Mouse (Mus musculus): ENCODE results near the gene Cox6a1.
"Not testable (repeated sequence)": the region's sequence is repeated elsewhere in the genome, so short reads cannot be mapped to it uniquely, and the experiment has no call there.

The Cox6a1 gene

GRCm38 (mm10) chr5:115348546-115349224 is at the start of gene Cox6a1:
Gene Cox6a1, minus strand, starts transcription at chr5:115348981.
- DNase-seq, result peak; percentile 98

- DNase-seq, result peak; percentile 50
These were observed 49.3 kb upstream of the Cox6a1 start for GRCm38 (mm10) chr5:115397839-115398780.

- DNase-seq, result no peak
These were observed 47.9 kb upstream of the Cox6a1 start for GRCm38 (mm10) chr5:115396654-115397053.

- no peak for DNase-seq
These were observed 46.1 kb upstream of the Cox6a1 start for GRCm38 (mm10) chr5:115394836-115395235.

GRCm38 (mm10) chr5:115394223-115394622 is 45.4 kb upstream of the Cox6a1 start:
- no peak for DNase-seq

GRCm38 (mm10) chr5:115392969-115393368 is 44.2 kb upstream of the Cox6a1 start:
- DNase-seq, result no peak

GRCm38 (mm10) chr5:115391935-115392334 is 43.2 kb upstream of the Cox6a1 start:
- DNase-seq, result no peak

DNA sequence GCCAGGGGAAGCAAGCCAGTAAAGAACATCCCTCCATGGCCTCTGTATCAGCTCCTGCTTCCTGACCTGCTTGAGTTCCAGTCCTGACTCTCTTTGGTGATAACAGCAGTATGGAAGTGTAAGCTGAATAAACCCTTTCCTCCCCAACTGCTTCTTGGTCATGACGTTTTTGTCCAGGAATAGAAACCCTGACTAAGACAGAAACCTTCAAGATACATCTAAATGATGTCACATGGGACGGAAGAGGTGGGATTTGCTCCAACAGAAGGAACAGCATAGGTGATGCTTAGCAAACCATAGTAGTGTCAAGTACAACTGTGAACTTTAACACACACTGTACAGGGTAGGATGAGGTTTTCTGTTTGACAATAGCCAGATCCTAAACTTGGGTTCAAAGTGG is 30.1 kb upstream of the Cox6a1 start:
- not testable (repeated sequence) for DNase-seq

DNA sequence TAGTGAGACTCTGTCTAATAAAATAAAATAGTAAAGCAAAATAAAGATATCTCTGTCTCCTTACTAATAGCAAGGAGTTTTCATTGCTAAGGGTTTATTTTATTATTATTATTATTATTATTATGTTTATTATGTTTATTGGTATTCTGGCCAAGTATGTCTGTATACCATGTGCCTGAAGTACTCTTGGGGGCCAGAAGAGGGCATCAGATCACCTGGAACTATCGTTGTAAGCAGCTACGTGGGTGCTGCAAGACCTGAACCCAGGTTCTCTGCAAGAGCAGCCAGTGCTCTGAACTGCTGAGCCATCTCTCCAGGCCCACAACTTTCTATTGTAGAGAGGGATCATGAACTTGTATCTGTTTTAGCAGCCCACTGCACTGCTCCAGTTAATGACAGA is 26.7 kb upstream of the Cox6a1 start:
- DNase-seq, result no peak

- DNase-seq, result no peak
These were observed 25.5 kb upstream of the Cox6a1 start for GRCm38 (mm10) chr5:115374204-115374820.

- DNase-seq, result peak; percentile 17
These were observed 24.8 kb upstream of the Cox6a1 start for GRCm38 (mm10) chr5:115373441-115374203.

DNA sequence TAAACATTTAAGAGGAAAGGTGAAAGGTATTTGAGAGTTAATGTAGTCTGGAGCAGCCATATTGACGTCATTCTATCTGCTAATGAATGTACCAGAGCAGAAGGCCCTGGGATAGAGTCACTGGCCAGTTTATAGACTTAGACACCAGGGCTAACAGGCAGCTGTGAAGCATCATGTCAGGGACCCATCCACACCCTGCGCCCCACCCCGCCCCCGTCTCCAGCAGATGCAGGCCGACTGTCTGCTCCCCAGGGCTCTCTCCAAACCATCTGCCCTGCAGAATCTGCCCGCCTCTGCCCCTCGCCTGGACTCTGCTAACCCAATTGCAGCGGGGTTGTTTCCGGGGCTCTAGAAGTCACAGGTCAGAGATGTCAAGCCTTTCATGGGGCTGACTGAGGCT is 23.0 kb upstream of the Cox6a1 start:
- no peak for DNase-seq

DNA sequence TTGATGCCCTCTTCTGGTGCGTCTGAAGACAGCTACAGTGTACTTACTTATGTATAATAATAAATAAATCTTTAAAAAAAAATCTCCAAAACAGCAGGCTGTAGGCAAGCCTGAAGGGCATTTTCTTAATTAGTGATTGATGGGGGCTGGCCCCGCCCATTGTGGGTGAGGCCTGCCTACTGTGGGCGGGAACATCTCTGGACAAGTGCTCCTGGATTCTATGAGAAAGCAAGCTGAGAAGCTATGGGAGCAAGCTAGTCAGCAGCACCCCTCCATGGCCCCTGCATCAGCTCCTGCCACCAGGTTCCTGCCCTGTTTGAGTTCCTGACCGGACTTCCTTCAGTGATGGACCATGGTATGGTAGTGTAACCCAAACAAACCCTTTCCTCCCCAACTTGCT is 16.0 kb upstream of the Cox6a1 start:
- no peak for DNase-seq

DNA sequence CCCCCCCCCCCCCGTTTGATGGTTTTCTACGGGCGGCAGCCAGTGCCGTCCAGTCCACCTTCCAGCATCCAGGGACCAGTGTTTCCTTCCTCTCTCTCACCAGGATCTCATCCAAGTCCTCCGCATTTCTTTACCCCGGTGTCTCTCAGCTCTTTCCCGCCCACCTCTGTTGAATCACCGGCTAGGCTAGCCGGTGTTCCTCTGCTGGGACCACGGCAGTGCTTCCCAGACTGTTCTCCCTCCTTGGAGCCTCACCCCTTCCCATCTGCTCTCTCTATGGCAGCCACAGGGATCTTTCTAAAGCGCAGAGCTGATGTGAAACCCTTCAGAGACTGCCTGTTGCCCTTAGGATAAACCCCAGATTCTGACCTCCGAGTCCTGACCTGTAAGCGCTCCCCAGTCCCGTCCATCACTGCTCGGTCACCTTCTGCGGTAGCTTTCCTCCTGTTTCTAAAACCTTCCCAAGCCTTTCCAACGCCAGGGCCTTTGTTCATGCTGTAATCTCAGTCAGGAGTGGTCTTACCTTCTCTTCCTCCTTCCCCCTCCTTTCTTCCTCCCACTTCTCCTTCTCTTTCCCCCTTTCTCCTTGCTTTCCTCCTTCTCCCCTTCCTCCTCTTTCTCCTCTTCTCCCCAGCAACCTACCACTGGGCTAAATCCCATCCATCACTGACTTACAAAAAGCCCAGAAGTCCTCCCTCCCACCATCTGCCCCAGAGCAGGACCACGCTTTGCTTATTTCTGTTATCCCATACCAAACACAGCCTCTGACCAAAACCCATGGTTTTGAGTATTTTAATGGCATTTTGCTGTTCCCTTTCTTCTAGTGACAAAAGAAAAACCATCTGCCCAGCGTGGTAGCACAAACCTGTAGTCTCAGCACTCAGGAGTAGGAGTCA is 14.3 kb upstream of the Cox6a1 start:
- DNase-seq, result peak; percentile 79

GRCm38 (mm10) chr5:115362216-115362615 is 13.4 kb upstream of the Cox6a1 start:
- DNase-seq, result no peak

GRCm38 (mm10) chr5:115359851-115360372 is 11.1 kb upstream of the Cox6a1 start:
- DNase-seq, result no peak

GRCm38 (mm10) chr5:115359438-115359837 is 10.7 kb upstream of the Cox6a1 start:
- no peak for DNase-seq

DNA sequence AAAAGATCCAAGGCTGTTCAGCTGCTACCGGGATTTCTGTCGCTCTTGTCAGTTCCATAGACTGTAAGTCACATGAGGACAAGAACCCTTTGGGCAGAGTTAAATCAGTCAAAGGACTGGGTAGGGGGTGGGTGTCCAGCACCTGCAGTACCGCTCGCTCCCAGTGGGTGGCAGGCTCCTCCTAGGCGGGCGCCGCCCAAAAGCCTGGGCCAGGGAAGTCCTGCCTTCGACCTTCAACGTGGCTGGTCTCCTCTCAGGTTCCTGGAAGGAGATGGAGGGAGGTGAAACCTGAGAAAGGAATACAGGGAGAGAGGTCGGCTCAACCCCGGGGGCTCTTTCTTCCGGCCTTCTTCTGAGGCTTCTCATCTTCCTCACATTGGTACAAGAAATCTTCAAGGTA is 10.1 kb upstream of the Cox6a1 start:
- DNase-seq, result peak; percentile 77

- DNase-seq, result no peak
These were observed 6.3 kb upstream of the Cox6a1 start for GRCm38 (mm10) chr5:115355070-115355469.

DNA sequence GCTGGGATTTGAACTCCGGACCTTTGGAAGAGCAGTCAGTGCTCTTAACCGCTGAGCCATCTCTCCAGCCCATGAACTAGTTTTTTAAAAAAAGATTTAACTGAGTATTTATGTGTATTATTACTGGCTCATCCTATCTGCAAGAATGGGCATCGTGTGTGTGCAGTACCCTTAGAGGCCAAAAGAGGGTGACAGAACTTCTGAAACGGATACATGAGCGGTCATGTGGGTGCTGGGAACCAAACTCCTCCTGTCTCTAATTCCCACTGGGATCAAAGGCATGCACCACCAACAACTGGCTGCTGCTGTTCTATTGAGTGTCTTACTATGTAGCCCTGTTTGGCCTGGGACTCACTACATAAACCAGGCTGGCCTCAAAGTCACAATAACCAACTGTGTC is 2.6 kb upstream of the Cox6a1 start:
- DNase-seq, result no peak

DNA sequence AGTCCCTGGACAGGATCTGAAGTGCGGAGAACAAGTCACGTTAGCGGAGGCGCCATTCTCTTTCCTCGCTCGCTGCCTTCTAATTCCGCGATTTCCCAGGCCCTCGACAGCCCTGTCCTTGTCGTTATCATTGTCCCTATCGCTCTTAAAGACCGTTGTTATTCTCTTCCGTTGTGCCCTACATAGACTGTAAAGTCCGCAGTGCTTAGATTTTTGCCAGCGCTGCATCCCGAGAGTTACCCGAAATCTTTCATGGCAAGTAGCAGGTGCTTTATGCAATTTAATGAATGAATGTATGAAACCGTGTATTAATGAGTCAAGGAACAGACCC is 409 bp upstream of the Cox6a1 start:
- DNase-seq, result no peak

- peak; percentile 65 for DNase-seq
These were observed 1.2 kb downstream of the Cox6a1 start for GRCm38 (mm10) chr5:115347564-115347963.
